Mouse (Mus musculus): ENCODE data around the gene Zdhhc3. TPM values are rescaled to one million over a fixed set of nuclear protein-coding genes. Genes with fewer than 3 reads are reported as not detected.
A peak's percentile ranks its signal among the peaks of the same experiment; 100 is the strongest.

The Zdhhc3 gene
- 81.3 and 82.1 TPM in 2 replicates for polyA plus RNA-seq (2016; fragmentation: Nextera tagmentation; extraction: Ambion mirVana)

DNA sequence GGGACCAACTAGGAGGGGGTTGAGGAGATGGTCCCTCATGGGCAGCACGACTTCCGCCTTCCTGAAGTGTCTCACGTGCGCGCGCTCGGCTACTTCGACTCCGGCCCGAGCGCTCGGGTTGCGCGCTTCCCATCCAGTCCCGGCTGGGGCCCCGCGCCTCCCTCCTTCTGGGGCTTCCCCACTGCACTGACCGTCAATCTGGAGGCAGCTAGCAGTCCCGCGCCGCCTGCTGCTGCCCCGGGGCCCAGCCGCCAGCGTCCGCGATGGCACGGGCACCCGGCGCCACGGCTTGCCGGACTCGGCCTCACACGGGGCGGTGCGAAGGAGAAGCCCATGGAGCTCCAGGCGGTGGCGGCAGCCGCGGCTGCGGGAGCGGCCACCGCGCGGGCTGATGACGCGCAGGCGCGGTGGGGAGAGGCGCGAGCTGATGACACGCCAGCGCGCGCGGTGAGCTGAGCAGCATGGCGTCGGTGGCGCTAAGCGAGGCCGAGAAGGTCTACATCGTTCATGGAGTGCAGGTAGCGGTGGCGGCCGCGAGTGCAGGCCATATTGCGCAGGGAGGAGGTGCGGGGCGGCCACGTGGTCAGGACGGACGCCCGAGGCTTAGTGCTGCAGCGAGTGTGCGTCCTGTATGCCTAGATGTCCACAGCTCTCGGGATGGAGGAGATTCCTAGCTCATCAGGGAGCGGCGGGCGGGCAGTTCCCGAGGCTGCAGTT, at the start of gene Zdhhc3, which contains the start of gene Exosc7:
Zdhhc3 (minus strand) TSS at position 401 of the 717 bp plus-strand sequence.
Exosc7 (plus strand) TSS at position 411 of the 717 bp plus-strand sequence.
- H3K27ac ChIP-seq: peak within 1 kb of the TSS; percentile 96
- H3K9ac ChIP-seq: peak within 1 kb of the TSS; percentile 91
- H3K4me3 ChIP-seq: peak within 1 kb of the TSS; percentile 75
- H3K4me1 ChIP-seq: peaks cover 19% of the 10 kb centered on the region
- H3K9me3 ChIP-seq: no peaks in the 10 kb centered on the region
- no peaks in the 10 kb centered on the region for H3K27me3 ChIP-seq
- H3K4me2 ChIP-seq (replicated peaks): peak within 1 kb of the TSS; percentile 69
- under 1% methylated on average over 79 of the region's 79 CpGs for WGBS
- peak; percentile 93 for ATAC-seq (ENCODE audit: insufficient number of reproducible peaks, insufficient read depth, low FRiP score, low TSS enrichment)
- peaks cover 12% of the 10 kb centered on the region; the same call in 1 of the 2 replicates for H3K36me3 ChIP-seq

- no peak overlapping the region for H3K4me2 ChIP-seq (replicated peaks)
Observed at GRCm38 (mm10) chr9:123161792-123162191, 48.8 kb upstream of the Zdhhc3 start.

DNA sequence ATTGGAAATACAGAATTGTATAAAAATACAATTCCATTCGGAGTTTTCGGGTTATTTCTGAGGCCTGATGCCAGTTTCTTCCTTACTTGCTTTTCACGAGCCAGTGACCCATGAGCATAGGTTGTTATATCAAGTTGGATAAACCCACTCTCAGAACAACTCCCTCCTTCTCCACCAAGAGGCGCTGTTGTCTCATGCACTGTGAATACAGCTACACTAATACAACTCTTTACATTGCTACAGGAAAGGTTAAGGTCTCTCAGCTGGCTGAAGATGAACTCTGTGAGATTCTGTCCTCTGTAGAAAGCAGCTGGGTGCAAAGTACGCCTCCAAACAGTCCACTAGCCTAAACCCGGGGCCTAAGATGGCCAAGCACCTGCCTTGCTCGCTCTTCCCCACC, 46.3 kb upstream of the Zdhhc3 start:
- H3K27me3 ChIP-seq: 0 out of 2 replicates have a peak, but pooled peaks cover 3% of the 10 kb centered on the region
- 0 out of 2 replicates have a peak, but pooled peaks cover 4% of the 10 kb centered on the region for H3K4me1 ChIP-seq
- H3K36me3 ChIP-seq: no peaks in the 10 kb centered on the region
- no peak overlapping the region for H3K4me2 ChIP-seq (replicated peaks)
- no peaks in the 10 kb centered on the region for H3K9me3 ChIP-seq
- no peak overlapping the region for H3K9ac ChIP-seq
- 61% methylated on average over 7 of the region's 7 CpGs for WGBS
- H3K4me3 ChIP-seq: no peak overlapping the region
- no peak overlapping the region for H3K27ac ChIP-seq
- ATAC-seq (ENCODE audit: insufficient number of reproducible peaks, insufficient read depth, low FRiP score, low TSS enrichment): no peak

More at GRCm38 (mm10) chr9:123161792-123162191, 48.8 kb upstream of the Zdhhc3 start:
- Histone ChIP-seq H3K4me1 (peaks cover 4% of the 10 kb centered on the region; the same call in 1 of the 2 replicates), H3K36me3 (no peaks in the 10 kb centered on the region), H3K9ac (no peak overlapping the region), H3K4me3 (no peak overlapping the region), H3K27me3 (no peaks in the 10 kb centered on the region), H3K9me3 (no peaks in the 10 kb centered on the region), H3K27ac (no peak overlapping the region)
- no peak for ATAC-seq (ENCODE audit: insufficient number of reproducible peaks, insufficient read depth, low FRiP score, low TSS enrichment)
- 56% methylated on average over 2 of the region's 2 CpGs for WGBS

DNA sequence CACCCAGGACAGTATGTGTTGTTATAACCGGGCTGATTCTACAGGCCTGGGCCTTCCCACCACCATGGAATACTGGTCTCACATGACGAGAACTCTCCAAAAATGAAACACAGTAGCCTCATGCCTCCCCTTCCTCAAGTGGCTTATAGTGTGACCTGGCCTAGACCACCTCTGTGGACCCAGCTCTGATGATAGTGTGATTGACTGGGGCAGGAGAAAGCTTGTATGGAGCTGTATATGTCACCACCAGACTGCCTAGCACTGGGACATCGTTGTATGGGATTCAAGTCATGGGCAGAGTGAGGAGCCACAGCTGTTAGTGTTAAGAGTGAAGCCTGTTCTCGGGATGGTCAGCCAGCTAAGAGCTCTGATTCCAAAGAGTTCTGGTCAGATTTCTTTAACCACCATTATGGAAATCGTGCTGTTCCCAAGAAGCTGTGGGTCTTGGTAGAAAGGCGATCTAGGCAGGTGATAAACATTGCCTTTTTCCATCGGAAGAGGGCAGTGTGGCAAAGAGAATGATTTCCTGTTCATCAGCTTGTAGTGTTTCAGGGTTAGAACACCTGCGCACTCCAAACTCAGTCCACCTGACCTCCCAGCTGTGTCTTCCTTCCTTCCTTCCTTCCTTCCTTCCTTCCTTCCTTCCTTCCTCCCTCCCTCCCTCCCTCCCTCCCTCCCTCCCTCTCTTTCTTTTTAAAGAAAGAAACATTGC, 45.3 kb upstream of the Zdhhc3 start:
- Histone ChIP-seq H3K9me3 (no peaks in the 10 kb centered on the region), H3K27me3 (0 out of 2 replicates have a peak, but pooled peaks cover 3% of the 10 kb centered on the region), H3K4me3 (no peak overlapping the region), H3K4me2 (replicated peaks) (no peak overlapping the region), H3K9ac (no peak overlapping the region), H3K36me3 (no peaks in the 10 kb centered on the region), H3K27ac (no peak overlapping the region), H3K4me1 (0 out of 2 replicates have a peak, but pooled peaks cover 4% of the 10 kb centered on the region)
- WGBS: 51% methylated on average over 8 of the region's 8 CpGs
- no peak for ATAC-seq (ENCODE audit: insufficient number of reproducible peaks, insufficient read depth, low FRiP score, low TSS enrichment)

DNA sequence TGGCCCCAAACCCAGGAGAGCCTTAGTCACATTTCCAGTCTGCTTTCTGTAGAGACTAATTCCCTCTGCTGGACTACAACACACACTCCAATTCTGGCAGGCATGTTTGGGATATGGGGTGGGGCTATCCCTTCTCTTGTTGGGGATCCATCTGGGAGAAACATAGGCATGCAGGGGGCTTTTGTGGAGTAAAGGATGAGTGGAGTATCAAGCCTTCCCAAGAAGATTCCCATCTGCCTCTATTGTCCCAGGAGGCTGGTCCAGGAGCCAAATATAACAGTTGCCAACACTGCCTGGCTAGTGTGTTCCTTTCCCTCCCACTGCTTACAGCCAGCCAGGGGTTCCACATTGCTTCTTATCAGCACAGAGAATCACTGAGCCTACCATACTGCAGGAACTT, 44.7 kb upstream of the Zdhhc3 start:
- ATAC-seq (ENCODE audit: insufficient number of reproducible peaks, insufficient read depth, low FRiP score, low TSS enrichment): no peak
- Histone ChIP-seq H3K36me3 (no peaks in the 10 kb centered on the region), H3K9me3 (no peaks in the 10 kb centered on the region), H3K4me1 (0 out of 2 replicates have a peak, but pooled peaks cover 4% of the 10 kb centered on the region), H3K4me3 (no peak overlapping the region), H3K27ac (no peak overlapping the region), H3K4me2 (replicated peaks) (no peak overlapping the region), H3K27me3 (0 out of 2 replicates have a peak, but pooled peaks cover 3% of the 10 kb centered on the region), H3K9ac (no peak overlapping the region)

DNA sequence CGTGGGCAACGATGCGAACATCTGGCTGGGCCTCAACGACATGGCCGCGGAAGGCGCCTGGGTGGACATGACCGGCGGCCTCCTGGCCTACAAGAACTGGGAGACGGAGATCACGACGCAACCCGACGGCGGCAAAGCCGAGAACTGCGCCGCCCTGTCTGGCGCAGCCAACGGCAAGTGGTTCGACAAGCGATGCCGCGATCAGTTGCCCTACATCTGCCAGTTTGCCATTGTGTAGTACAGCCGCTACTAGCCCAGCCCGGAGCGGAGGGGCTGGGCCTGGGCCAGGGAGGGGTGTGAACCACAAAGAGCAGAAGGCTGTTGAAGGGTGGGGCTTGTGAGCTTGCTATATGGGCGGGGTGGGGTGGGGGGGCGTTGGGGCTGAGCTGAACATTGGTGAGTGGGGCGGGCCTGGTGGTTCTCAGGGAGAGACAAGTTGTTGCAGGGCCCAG, 43.9 kb upstream of the Zdhhc3 start:
- Histone ChIP-seq H3K4me1 (0 out of 2 replicates have a peak, but pooled peaks cover 4% of the 10 kb centered on the region), H3K9me3 (no peaks in the 10 kb centered on the region), H3K9ac (no peak overlapping the region), H3K36me3 (no peaks in the 10 kb centered on the region), H3K4me3 (no peak overlapping the region), H3K27me3 (0 out of 2 replicates have a peak, but pooled peaks cover 3% of the 10 kb centered on the region), H3K4me2 (replicated peaks) (peak overlapping the region; percentile 38), H3K27ac (no peak overlapping the region)
- peak; percentile 58; the same call in 1 of the 2 replicates for ATAC-seq (ENCODE audit: insufficient number of reproducible peaks, insufficient read depth, low FRiP score, low TSS enrichment)
- WGBS: 33% methylated on average over 30 of the region's 30 CpGs

DNA sequence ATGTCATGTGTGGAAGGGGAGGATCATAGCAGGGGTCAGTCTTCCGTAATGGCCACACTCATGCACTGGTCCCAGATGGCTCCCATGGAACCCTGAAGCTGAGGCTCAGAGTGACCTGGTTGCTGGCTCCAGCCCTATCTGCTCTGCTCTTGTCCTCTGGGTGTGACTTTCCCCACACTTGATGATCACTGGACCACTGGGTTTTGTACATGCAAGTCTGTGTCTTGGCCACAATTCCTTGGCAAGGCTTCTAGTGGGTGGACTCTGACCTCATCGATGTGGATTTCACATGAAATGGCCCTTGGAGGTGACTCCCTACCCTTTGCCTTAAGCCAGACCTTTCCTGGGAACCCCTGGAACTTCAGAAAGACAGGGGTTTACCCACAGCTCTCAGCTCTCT, 40.1 kb upstream of the Zdhhc3 start:
- no peak for ATAC-seq (ENCODE audit: insufficient number of reproducible peaks, insufficient read depth, low FRiP score, low TSS enrichment)
- H3K27me3 ChIP-seq: 0 out of 2 replicates have a peak, but pooled peaks cover 3% of the 10 kb centered on the region
- 92% methylated on average over 2 of the region's 2 CpGs for WGBS
- H3K9ac ChIP-seq: no peak overlapping the region
- H3K4me3 ChIP-seq: no peak overlapping the region
- H3K27ac ChIP-seq: no peak overlapping the region
- H3K9me3 ChIP-seq: no peaks in the 10 kb centered on the region
- no peaks in the 10 kb centered on the region for H3K36me3 ChIP-seq
- H3K4me1 ChIP-seq: no peaks in the 10 kb centered on the region
- no peak overlapping the region for H3K4me2 ChIP-seq (replicated peaks)

DNA sequence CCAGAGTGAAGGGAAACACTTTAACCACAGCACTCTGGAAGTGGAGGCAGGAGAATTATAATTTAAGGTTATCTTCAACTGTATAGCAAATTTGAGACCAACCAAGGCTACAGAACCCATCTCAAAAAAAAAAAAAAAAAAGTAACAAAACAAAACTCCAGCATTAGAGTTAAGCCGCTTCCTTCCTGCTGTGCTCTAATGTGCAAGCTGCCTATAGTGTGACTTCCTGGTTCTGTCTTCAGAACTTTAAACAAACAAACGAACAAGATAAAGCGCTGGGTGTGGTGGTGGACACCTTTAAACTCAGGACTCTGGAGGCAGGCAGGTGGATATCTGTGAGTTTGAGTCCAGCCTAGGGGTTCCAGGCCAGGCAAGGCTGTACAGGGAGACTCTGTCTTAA, 39.0 kb upstream of the Zdhhc3 start:
- Histone ChIP-seq H3K27me3 (0 out of 2 replicates have a peak, but pooled peaks cover 3% of the 10 kb centered on the region), H3K4me3 (no peak overlapping the region), H3K9ac (no peak overlapping the region), H3K36me3 (no peaks in the 10 kb centered on the region), H3K27ac (no peak overlapping the region), H3K9me3 (no peaks in the 10 kb centered on the region), H3K4me2 (replicated peaks) (no peak overlapping the region), H3K4me1 (no peaks in the 10 kb centered on the region)
- WGBS: 69% methylated on average over 3 of the region's 3 CpGs
- no peak for ATAC-seq (ENCODE audit: insufficient number of reproducible peaks, insufficient read depth, low FRiP score, low TSS enrichment)

DNA sequence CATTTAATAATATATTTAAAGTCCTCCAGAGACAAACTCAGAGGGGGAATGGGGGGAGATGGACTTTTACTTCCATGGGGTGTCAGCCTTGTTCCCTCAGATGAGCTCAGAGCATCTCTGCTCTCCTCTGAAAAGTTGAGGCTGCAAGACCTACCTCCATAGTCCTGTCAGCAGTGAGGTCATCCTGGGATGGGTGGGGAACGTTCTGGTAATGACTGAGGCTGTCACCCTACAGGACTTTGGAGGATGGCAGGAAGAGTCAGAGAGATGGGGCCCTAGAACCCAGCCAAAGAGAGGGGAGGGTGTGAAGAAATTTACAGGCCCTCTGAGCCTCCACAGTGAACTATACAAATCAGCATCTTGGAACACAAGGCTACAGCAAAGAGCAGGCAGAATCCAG, 38.6 kb upstream of the Zdhhc3 start:
- no peak overlapping the region for H3K4me3 ChIP-seq
- H3K4me2 ChIP-seq (replicated peaks): no peak overlapping the region
- no peak overlapping the region for H3K9ac ChIP-seq
- H3K4me1 ChIP-seq: no peaks in the 10 kb centered on the region
- 0 out of 2 replicates have a peak, but pooled peaks cover 3% of the 10 kb centered on the region for H3K27me3 ChIP-seq
- 52% methylated on average over 1 of the region's 1 CpGs for WGBS
- H3K9me3 ChIP-seq: no peaks in the 10 kb centered on the region
- H3K27ac ChIP-seq: no peak overlapping the region
- ATAC-seq (ENCODE audit: insufficient number of reproducible peaks, insufficient read depth, low FRiP score, low TSS enrichment): no peak
- H3K36me3 ChIP-seq: no peaks in the 10 kb centered on the region

DNA sequence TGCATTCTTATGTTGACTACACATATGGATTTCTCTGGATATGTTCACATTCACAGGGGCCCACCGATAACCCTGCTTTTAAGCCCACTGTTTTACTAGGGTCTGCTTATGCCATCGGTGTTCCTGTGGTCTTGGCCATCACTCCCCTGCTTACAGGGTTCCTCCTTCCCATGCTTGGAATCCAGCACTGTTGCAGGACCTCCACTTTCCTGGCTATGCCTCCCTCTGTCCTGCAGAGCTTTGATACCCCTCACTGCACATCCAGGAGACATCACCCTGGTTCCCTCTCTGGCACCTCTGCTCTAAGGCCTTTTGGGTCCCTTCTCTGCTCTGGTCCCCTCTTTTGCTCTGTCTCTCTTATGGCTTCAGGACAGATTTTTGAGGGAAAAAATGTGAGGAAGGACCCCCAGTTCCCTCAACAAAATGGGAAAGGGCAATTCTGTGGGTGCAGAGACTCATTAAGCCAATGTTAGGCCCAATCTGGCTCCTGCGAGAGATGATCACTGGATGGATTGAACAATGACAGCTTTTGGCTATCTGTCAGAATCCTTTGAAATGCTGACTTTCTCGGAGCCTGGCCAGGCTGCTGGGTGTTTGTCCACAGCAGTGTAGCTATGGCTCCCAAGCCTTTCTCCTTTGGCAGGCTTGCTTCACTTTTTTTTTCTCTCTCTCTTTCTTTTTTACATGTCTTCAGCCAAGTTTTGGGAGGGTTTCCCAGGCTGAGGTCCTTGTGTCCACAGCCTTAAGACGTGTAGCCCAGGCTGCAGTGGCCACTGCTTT, 37.4 kb upstream of the Zdhhc3 start, which contains the start of gene Clec3b:
Clec3b (plus strand) TSS at position 706 of the 780 bp plus-strand sequence.
- H3K27me3 ChIP-seq: no peaks in the 10 kb centered on the region
- H3K4me2 ChIP-seq (replicated peaks): no peak within 1 kb of the TSS
- H3K27ac ChIP-seq: no peak within 1 kb of the TSS
- no peak within 1 kb of the TSS for H3K9ac ChIP-seq
- H3K36me3 ChIP-seq: no peaks in the 10 kb centered on the region
- no peaks in the 10 kb centered on the region for H3K9me3 ChIP-seq
- ATAC-seq (ENCODE audit: insufficient number of reproducible peaks, insufficient read depth, low FRiP score, low TSS enrichment): no peak
- H3K4me3 ChIP-seq: no peak within 1 kb of the TSS
- H3K4me1 ChIP-seq: no peaks in the 10 kb centered on the region
- WGBS: 85% methylated on average over 5 of the region's 5 CpGs

DNA sequence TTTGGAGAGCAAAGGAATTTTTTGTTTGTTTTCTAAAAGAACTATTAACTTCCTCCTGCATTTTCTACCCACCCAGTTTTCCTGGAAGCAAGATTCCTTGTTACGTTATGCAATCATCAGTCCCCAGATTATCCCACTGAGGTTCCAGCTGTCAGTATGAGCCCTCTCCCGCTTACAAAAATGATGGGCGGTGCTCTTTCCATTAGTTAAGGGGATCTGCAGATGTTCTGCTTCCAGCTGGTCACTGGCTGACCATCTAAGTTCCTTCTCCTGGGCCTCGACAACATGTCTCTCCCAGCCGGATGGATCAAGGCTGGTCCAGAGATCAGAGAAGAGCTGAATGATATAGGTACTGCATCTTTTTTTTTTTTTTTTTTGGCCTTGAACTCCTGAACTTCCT, 35.4 kb upstream of the Zdhhc3 start:
- Histone ChIP-seq H3K9ac (no peak overlapping the region), H3K27ac (no peak overlapping the region), H3K9me3 (0 out of 2 replicates have a peak, but pooled peaks cover 5% of the 10 kb centered on the region), H3K27me3 (no peaks in the 10 kb centered on the region), H3K4me1 (no peaks in the 10 kb centered on the region), H3K4me2 (replicated peaks) (no peak overlapping the region), H3K36me3 (peaks cover 6% of the 10 kb centered on the region; the same call in 1 of the 2 replicates), H3K4me3 (no peak overlapping the region)
- no peak for ATAC-seq (ENCODE audit: insufficient number of reproducible peaks, insufficient read depth, low FRiP score, low TSS enrichment)
- 78% methylated on average over 5 of the region's 5 CpGs for WGBS

Data from embryonic facial prominence, embryonic 12.5 days (tissue).